Mouse (Mus musculus): ENCODE measurements around the gene Nus1. TPM values are rescaled to one million over a fixed set of nuclear protein-coding genes. Genes with fewer than 3 reads are reported as not detected.

Nus1 gene
- total RNA-seq, 2 experiments from 2014 or later, result 60.0 to 63.8 TPM

GRCm38 (mm10) chr10:52388922-52389430 lies 28.4 kb upstream of the Nus1 start, which contains the start of gene Nepn:
Gene Nepn (plus strand): TSS chr10:52388972.
- no peak for TF ChIP-seq CTCF (conservative IDR thresholded peaks at IDR 0.05)
- no peak for DNase-seq (ENCODE audit: low spot score in 2 of 2)
- Histone ChIP-seq H3K4me3 (no peak within 1 kb of the TSS), H3K27ac (no peak within 1 kb of the TSS)

DNA sequence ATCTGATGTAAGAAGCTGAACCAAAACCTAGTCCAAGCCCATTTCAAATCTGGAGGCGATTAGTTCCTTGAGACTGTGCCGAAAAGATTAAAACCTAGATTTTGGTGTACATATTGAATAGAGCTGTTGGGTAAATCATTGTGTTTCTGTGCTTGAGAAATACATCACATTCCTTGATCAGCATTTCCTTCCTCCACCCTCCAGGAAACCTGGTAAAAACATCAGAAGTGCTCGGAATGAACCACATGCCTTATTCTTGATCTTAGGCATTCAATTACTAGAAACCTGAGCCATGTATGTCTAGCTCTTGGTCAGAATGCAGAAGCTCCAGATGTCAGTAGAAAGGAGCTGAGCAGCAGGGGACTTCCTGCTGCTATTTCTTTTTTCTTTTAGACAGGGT lies 27.9 kb upstream of the Nus1 start:
- TF ChIP-seq CTCF (conservative IDR thresholded peaks at IDR 0.05), result no peak
- no peak overlapping the region for H3K27ac ChIP-seq
- no peak for DNase-seq (ENCODE audit: low spot score in 2 of 2)
- H3K4me3 ChIP-seq, result no peak overlapping the region

- H3K27ac ChIP-seq, result no peak overlapping the region
- no peak overlapping the region for H3K4me3 ChIP-seq
- no peak for TF ChIP-seq CTCF (conservative IDR thresholded peaks at IDR 0.05)
- no peak for DNase-seq (ENCODE audit: low spot score in 2 of 2)
Measured at GRCm38 (mm10) chr10:52391208-52391607, 26.1 kb upstream of the Nus1 start.

GRCm38 (mm10) chr10:52396647-52397046 lies 20.7 kb upstream of the Nus1 start:
- no peak overlapping the region for H3K4me3 ChIP-seq
- no peak overlapping the region for H3K27ac ChIP-seq
- TF ChIP-seq CTCF (conservative IDR thresholded peaks at IDR 0.05), result no peak
- no peak for DNase-seq (ENCODE audit: low spot score in 2 of 2)

- TF ChIP-seq CTCF (conservative IDR thresholded peaks at IDR 0.05), result no peak
- H3K27ac ChIP-seq, result no peak overlapping the region
- DNase-seq (ENCODE audit: low spot score in 2 of 2), result no peak
- H3K4me3 ChIP-seq, result no peak overlapping the region
Measured at GRCm38 (mm10) chr10:52398715-52399114, 18.6 kb upstream of the Nus1 start.

DNA sequence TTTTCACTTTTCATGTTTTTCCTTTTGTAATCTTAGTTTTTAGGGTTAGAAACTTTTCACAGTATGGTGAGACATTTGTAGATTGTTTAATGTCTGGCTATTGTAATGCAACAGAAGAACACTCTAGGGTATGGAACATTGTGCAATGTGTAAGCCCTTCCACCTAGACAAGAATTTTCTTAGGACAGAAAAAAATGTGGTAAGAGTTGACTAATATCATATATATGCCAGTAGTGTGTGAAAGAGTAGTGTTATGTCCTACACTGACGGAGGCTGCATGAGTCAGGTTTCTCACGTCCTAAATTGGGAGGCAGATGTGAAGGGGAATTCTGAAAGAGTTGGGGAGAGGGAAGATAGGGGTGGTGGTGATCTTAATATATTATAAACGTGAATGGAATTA lies 17.6 kb upstream of the Nus1 start:
- no peak for TF ChIP-seq CTCF (conservative IDR thresholded peaks at IDR 0.05)
- Histone ChIP-seq H3K27ac (no peak overlapping the region), H3K4me3 (no peak overlapping the region)
- no peak for DNase-seq (ENCODE audit: low spot score in 2 of 2)

- H3K27ac ChIP-seq, result no peak overlapping the region
- no peak for DNase-seq (ENCODE audit: low spot score in 2 of 2)
- no peak for TF ChIP-seq CTCF (conservative IDR thresholded peaks at IDR 0.05)
- H3K4me3 ChIP-seq, result no peak overlapping the region
Measured at GRCm38 (mm10) chr10:52405160-52405559, 12.2 kb upstream of the Nus1 start.

DNA sequence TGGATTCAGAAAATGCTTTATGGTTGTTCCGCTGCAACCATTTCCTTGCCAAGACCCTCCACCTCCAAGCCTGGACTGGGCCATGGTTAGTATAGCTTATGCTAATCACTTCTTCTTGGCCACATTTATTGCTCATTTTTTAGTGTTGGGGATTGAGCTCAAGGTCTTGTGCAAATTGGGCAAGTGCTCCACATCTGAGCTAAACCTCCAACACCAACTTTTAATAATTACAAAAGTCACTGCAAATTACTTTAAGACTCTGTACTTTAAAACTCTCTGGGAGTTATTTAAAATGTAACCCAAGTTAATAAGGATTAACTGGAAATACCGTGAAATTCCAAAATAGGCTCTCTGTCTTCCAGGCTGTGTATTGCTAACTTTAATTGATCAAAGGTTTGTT lies 9.8 kb upstream of the Nus1 start:
- Histone ChIP-seq H3K4me3 (no peak overlapping the region), H3K27ac (no peak overlapping the region)
- no peak for TF ChIP-seq CTCF (conservative IDR thresholded peaks at IDR 0.05)
- DNase-seq (ENCODE audit: low spot score in 2 of 2), result no peak

GRCm38 (mm10) chr10:52415020-52415419 lies 2.3 kb upstream of the Nus1 start:
- no peak for TF ChIP-seq CTCF (conservative IDR thresholded peaks at IDR 0.05)
- no peak for DNase-seq (ENCODE audit: low spot score in 2 of 2)
- no peak overlapping the region for H3K27ac ChIP-seq
- H3K4me3 ChIP-seq, result no peak overlapping the region

- TF ChIP-seq CTCF (conservative IDR thresholded peaks at IDR 0.05), result no peak
- H3K27ac ChIP-seq, result peak overlapping the region; percentile 83
- no peak for DNase-seq (ENCODE audit: low spot score in 2 of 2)
- H3K4me3 ChIP-seq, result peak overlapping the region; percentile 53
Measured at GRCm38 (mm10) chr10:52416458-52416857, 889 bp upstream of the Nus1 start.

DNA sequence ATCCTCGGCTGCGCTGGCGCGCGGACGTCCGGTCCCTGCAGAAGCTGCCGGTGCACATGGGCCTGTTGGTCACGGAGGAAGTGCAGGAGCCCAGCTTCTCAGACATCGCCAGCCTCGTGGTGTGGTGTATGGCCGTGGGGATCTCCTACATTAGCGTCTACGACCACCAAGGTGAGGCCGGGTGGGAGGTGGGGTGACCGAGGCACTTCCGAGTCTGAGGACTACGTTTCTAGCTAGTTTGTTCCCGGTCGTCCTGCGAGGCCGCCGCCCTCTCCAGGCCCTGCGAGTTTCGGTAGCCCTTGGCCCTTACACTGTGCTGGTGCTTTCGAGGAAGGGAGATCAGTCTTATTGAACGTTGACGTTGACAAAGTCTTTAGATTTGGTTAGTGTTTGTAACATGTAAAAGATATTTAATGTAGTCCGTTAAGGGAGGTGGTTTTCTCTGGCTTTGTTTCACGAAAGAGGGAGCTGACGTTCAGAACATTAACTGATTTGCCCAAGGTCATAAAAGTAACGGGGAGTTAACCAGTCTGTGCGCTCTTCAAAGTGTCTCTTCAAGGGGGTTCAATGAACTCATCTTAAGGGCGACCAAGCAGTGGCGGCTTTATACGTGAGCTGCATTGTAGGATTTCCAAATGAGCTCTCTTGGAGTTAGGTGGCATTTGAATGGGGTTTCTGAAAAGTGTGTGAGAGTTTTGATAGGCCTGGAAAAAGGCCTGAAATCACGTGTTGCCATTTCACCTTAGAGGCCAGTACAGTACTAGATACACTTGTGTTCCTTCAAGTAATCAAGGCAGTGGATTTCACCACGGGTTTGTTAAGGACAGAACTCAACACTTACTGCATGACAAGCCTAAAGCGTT lies 882 bp downstream of the Nus1 start:
- H3K27ac ChIP-seq, result peak overlapping the region; percentile 99
- H3K4me3 ChIP-seq, result peak overlapping the region; percentile 83
- no peak for TF ChIP-seq CTCF (conservative IDR thresholded peaks at IDR 0.05)
- DNase-seq (ENCODE audit: low spot score in 2 of 2), result peak in 1 of 2 experiments; percentile 18

- H3K4me3 ChIP-seq, result peak overlapping the region; percentile 83
- peak overlapping the region; percentile 99; the same call in 1 of the 2 replicates for H3K27ac ChIP-seq
Measured at GRCm38 (mm10) chr10:52418931-52419330, 1.6 kb downstream of the Nus1 start.

DNA sequence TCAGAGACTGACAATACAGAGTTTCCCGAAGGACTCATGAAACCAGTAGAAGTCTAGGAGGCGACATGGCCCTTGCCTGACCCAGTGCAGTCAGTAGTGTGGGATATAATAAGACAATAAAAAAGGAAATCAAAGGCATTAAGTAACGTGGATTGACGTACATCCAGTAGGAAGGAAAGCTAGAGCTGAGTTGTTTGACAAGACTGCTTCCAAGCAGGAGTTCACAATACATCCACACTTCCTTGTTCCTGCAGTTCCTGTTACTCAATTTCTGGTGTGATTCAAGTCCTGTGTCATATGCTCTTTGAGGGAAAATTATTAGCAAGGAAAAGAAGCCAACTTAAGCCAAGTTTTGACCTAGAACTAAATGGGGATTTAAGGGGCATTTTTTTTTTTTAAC lies 2.1 kb downstream of the Nus1 start:
- no peak for TF ChIP-seq CTCF (conservative IDR thresholded peaks at IDR 0.05)
- Histone ChIP-seq H3K4me3 (peak overlapping the region; percentile 83), H3K27ac (peak overlapping the region; percentile 99; the same call in 1 of the 2 replicates)
- DNase-seq (ENCODE audit: low spot score in 2 of 2), result no peak

More at GRCm38 (mm10) chr10:52418931-52419330, 1.6 kb downstream of the Nus1 start:
- DNase-seq (ENCODE audit: low spot score in 2 of 2), result no peak
- no peak for TF ChIP-seq CTCF (conservative IDR thresholded peaks at IDR 0.05)

DNA sequence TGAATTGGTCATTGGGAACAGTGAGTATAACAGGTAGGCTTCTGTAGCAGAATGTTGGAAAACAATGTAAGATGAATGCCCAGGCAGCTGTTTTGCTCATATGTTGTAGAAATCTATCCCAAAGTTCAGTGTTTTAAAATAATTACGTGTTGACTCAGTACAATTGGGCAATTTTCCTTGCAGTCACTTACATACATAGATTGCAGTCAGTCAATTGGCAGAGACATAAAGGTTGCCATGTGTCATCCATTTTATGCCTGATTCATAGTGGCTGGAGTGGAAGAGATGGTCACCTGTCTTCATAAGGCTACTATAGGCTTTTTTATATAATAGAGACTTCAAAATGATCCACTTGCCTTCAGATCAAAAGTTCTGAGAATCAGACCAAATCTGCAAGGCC lies 3.2 kb downstream of the Nus1 start:
- TF ChIP-seq CTCF (conservative IDR thresholded peaks at IDR 0.05), result no peak
- no peak overlapping the region for H3K4me3 ChIP-seq
- no peak overlapping the region for H3K27ac ChIP-seq
- DNase-seq (ENCODE audit: low spot score in 2 of 2), result no peak

Data from layer of hippocampus, adult 2 months (tissue).